Mouse (Mus musculus) cerebellum, adult 2 months (tissue): Measurements from ENCODE around the gene Hmgn1. TPM values are rescaled to one million over a fixed set of nuclear protein-coding genes. Genes with fewer than 3 reads are reported as not detected.

Source experiments
- DNase-seq, 2 experiments: peaks; one replicate each; pipeline ENCODE4 v3.0.0; 2021
- H3K27ac ChIP-seq: fragments of 200-500 bp; 2 replicates; pipeline ENCODE4 v1.5.1; 2012; ENCODE audit warnings: low read length, control low read depth, inconsistent platforms; ENCODE audit not compliant: insufficient read depth
- H3K27me3 ChIP-seq: fragments of 200-500 bp; 2 replicates; pipeline ENCODE4 v1.6.1; 2012; ENCODE audit warnings: inconsistent platforms, mild to moderate bottlenecking, low read length, moderate library complexity; ENCODE audit not compliant: control insufficient read depth, insufficient read depth
- H3K4me1 ChIP-seq: fragments of 200-500 bp; 2 replicates; pipeline ENCODE4 v1.6.1; 2011; ENCODE audit warnings: low read length; ENCODE audit not compliant: control insufficient read depth, insufficient read depth
- H3K4me3 ChIP-seq: fragments of 200-500 bp; replicated peaks from 2 replicates; pipeline ENCODE3; 2011; ENCODE audit warnings: mild to moderate bottlenecking, low read depth, low read length, control low read depth; ENCODE audit not compliant: insufficient read depth
- CTCF ChIP-seq: fragments of 200-500 bp; IDR thresholded peaks from 2 replicates; pipeline ENCODE4 v1.5.1; 2011; ENCODE audit warnings: low read depth, mild to moderate bottlenecking, control low read depth, low read length, moderate library complexity, borderline replicate concordance; ENCODE audit not compliant: insufficient read depth
- POLR2A ChIP-seq: fragments of 200-500 bp; IDR thresholded peaks from 2 replicates; pipeline ENCODE4 v1.6.1; 2011; ENCODE audit warnings: low read length, control low read depth, borderline replicate concordance; ENCODE audit not compliant: insufficient read depth
- WGBS: fragments of 180-500 bp; shearing (Covaris S2); methylation state at CpG from one replicate; pipeline ENCODE4 v1.1.7; 2018; 5-methylcytosine and 5-hydroxymethylcytosine counted together
- polyA plus RNA-seq: library from polyadenylated mRNA; depleted of rRNA; stranded (reverse); fragments of >200 nt; gene quantifications from 2 replicates; pipeline ENCODE4 v1.2.3, GENCODE M21; 2012

Hmgn1 gene
- polyA plus RNA-seq, 1 experiment: 76.0 TPM

DNA sequence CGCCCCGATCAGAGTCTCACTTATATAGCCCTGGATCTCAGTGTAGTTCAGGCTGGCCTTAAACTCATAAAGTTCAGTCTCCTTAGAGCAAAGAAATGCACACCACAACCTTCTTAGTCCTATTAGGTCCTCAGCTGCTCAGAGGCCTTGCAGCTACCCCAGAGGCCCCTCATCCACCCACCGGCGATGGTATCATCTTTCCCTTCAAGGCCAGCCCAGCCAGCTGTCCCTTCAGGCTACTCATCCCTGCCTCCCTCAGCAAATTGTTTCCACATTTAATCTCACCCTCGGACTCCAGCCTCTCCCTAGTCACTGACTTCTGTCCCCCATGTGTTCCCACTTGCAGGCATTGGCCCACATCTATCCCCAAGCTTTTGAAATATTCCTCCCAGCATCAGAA lies 39.4 kb downstream of the Hmgn1 start:
- WGBS: 69% methylated on average over 5 of the region's 5 CpGs
- Histone ChIP-seq H3K27me3 (no peaks in the 10 kb centered on the region), H3K4me1 (peaks cover 4% of the 10 kb centered on the region; the same call in 1 of the 2 replicates), H3K27ac (no peak overlapping the region), H3K4me3 (no peak overlapping the region)
- DNase-seq: no peak
- TF ChIP-seq CTCF (no peak), POLR2A (no peak)

DNA sequence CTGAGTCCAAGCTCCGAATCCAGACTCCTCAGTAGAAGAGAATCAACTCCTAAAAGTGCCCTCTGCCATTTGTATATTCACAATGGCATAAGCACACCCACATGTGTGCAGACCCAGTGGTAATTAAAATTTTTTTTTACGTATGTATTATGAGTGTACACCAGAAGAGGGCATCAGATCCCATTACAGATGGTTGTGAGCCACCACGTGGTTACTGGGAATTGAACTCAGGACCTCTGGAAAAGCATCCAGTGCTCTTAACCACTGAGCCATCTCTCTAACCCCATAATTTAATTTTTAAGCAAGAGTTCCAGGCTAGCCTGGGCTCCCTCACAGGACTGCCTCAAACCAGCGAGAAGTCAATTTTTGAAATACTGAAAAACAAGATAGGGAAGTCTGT lies 40.1 kb downstream of the Hmgn1 start:
- no peak for TF ChIP-seq POLR2A
- no peak for TF ChIP-seq CTCF
- DNase-seq: no peak
- Histone ChIP-seq H3K27ac (no peak overlapping the region), H3K4me1 (peaks cover 4% of the 10 kb centered on the region; the same call in 1 of the 2 replicates), H3K27me3 (no peaks in the 10 kb centered on the region), H3K4me3 (no peak overlapping the region)
- WGBS: 75% methylated on average over 4 of the region's 4 CpGs

DNA sequence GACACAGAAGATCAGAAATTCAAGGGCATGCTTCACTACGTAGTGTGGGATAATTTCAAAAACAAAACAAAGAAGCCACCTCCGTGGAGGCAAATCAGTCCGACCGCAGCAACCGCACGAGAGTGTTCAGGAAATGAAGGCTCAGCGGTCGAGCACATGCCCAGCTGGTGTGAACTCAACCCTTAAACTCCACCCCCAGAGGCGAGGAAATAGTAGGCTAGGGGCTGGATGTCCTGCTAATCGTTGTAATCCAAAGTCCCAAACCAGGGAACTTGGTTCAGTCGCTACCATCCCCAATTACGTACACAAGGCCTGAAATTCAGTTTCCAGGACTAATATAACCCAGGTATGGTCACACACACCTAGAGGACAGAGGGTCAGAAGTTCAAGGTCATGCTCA lies 40.5 kb downstream of the Hmgn1 start:
- DNase-seq: no peak
- TF ChIP-seq CTCF (no peak), POLR2A (no peak)
- Histone ChIP-seq H3K4me3 (no peak overlapping the region), H3K4me1 (peaks cover 4% of the 10 kb centered on the region; the same call in 1 of the 2 replicates), H3K27ac (no peak overlapping the region), H3K27me3 (no peaks in the 10 kb centered on the region)
- 67% methylated on average over 12 of the region's 12 CpGs for WGBS

DNA sequence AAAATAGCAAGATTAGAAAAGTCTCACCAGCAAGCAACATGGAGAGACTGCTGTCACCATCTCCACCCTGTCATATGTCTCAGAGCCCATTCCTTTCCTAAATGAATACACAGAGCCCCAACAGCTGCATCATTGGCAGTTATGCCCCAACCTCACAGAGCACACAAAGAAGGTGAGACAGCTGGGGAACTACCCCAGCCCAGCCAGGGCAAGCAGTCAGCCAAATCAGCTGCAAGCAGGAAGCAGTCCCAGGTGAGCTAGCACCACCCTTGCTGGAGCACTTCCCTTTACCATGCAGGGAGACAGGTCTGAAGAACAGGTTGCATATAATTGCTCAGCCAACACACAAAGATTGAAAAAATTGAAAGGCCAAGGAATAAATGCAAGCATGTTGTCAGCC lies 41.9 kb downstream of the Hmgn1 start:
- Histone ChIP-seq H3K4me3 (no peak overlapping the region), H3K4me1 (peaks cover 9% of the 10 kb centered on the region), H3K27ac (no peak overlapping the region), H3K27me3 (no peaks in the 10 kb centered on the region)
- TF ChIP-seq CTCF (no peak), POLR2A (no peak)
- no peak for DNase-seq

DNA sequence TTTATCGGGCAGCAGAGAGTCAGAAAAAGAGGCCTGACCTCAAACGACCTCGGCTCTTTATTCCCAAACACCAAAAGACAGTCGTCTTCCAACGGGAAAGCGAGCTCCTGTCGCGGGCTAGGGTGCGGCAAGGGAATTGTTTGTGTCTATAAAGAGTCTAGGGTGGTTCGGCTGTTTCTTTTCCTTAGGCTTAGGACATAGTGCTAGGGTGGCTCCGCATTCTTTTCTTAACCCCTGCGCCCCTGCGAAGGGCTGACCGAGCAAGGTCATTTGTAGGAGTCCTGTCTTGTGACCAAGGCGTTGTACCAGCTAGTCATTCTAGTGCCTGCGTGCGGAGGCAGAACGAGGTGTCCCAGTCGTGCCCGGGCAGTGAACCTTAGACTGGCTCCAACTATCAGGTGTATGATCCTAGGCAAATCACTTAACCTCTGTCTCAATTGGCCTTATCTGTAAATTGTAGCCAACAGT lies 44.3 kb downstream of the Hmgn1 start:
- H3K4me3 ChIP-seq: peak overlapping the region; percentile 79
- 7% methylated on average over 20 of the region's 20 CpGs for WGBS
- peaks cover 12% of the 10 kb centered on the region for H3K4me1 ChIP-seq
- peak overlapping the region; percentile 86 for H3K27ac ChIP-seq
- peak in 1 of 2 experiments; percentile 45 for DNase-seq
- H3K27me3 ChIP-seq: no peaks in the 10 kb centered on the region
- no peak for TF ChIP-seq POLR2A
- no peak for TF ChIP-seq CTCF

DNA sequence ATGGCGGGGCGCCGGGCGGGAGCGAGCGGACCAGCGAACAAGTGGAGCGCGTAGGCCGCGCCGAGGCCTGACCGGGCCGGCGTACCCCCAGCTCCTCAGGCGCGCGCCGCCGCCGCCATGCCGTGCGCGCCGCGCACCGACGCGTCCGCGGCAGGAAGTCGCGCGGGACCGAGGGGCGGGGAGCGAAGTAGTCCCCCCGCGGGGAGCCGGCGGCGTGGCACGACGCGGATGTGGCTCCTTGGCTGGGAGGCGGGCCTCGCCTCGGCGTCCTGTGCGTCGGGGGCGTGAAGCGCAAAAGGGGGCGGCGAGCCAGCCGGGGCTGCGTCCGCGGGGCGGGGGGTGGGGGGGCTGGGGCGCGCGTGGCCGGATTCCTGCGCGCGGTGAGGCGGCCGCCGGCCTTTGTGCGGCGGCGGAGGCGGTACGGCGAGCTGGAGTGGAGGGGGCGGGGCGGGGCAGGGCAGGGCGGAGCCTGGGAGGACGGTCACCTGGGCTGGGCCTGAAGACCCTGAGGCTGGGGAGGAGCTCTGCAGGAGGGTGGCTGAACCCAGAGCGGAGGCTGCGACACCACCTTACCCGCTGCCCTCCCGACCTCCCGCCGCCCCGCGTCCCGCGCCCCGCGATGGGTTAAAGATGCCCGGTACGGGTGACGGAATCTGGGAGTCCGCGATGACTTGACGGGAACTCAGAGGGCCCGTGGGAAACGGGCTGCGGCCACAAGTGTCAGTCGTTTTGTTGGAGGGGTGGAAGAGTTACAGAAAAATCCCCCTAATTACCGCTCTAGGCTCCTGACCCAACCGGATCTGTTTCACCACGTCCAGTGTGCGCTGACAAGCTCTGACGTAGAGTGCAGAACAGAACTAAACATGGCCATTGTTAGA lies 45.0 kb downstream of the Hmgn1 start, which contains the start of gene Brwd1:
TSS of gene Brwd1 (minus strand) at position 226 of the 878 bp plus-strand sequence.
- peak; percentile 93 to 95 for DNase-seq
- H3K4me3 ChIP-seq: peak within 1 kb of the TSS; percentile 90
- WGBS: under 1% methylated on average over 102 of the region's 107 CpGs
- peaks cover 12% of the 10 kb centered on the region for H3K4me1 ChIP-seq
- peak; percentile 71 for TF ChIP-seq POLR2A
- no peak for TF ChIP-seq CTCF
- peak within 1 kb of the TSS; percentile 86 for H3K27ac ChIP-seq
- no peaks in the 10 kb centered on the region for H3K27me3 ChIP-seq

DNA sequence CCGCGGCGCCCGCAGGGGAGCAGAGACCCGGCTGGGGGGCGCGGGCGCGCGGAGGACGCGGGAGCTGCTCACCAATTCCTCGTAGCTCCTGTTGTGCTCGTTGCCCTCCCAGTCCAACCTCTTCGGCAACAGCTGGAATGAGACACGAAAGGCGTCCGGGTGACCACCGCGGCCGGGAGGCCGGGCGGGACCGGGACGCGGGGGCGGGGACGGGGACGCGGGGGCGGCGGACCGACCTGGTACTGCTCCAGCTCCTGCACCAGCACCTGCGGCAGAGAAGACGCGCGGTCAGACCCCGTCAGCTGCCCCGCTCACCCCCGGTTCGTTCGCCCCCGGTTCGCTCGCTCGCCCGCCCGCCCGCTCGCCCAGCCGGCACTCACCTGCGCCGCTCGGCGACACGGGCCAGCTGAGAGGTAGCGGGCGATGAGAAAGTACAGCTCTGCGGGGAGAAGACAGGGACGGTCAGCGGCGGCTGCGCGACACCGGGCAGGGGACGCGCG lies 45.7 kb downstream of the Hmgn1 start:
- WGBS: under 1% methylated on average over 68 of the region's 68 CpGs
- peak; percentile 70 to 79 for DNase-seq
- Histone ChIP-seq H3K27ac (peak overlapping the region; percentile 72), H3K27me3 (no peaks in the 10 kb centered on the region), H3K4me1 (peaks cover 12% of the 10 kb centered on the region), H3K4me3 (peak overlapping the region; percentile 90)
- TF ChIP-seq POLR2A: 0 out of 2 replicates have a peak, but pooled peaks have one; percentile 17
- no peak for TF ChIP-seq CTCF

DNA sequence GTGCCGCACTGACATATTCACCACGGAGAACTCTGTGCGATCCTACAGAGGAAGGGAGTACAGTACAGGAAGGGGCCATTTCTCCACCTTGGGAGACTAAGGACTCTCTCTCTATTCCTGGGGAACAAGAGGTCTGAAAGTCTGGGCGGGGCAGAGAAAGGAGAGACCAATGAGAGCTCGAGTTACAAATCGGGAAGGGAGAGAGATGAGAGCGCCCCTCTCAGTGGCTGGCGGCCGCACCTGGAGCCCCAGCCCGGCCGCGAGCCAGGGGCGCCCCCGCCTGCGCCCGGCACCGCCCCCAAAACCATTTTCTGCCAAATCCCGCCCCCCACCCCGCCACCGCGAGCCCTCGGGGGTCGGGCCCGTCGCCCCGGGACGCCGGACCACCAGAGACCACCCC lies 46.2 kb downstream of the Hmgn1 start:
- Histone ChIP-seq H3K27me3 (no peaks in the 10 kb centered on the region), H3K4me1 (peaks cover 12% of the 10 kb centered on the region), H3K4me3 (peak overlapping the region; percentile 96), H3K27ac (peak overlapping the region; percentile 72)
- TF ChIP-seq CTCF: no peak
- no peak for TF ChIP-seq POLR2A
- peak; percentile 89 to 95 for DNase-seq
- WGBS: 1% methylated on average over 28 of the region's 28 CpGs
